Mouse (Mus musculus) CD4-positive, CD25-positive, alpha-beta regulatory T cell, adult 2 months (primary cell): ENCODE data around the gene Cmya5.
"Not testable (repeated sequence)": the region's sequence is repeated elsewhere in the genome, so short reads cannot be mapped to it uniquely, and the experiment has no call there.

Source experiments
- DNase-seq: peaks from one replicate; pipeline ENCODE4 v3.0.0-alpha.2; 2012; ENCODE audit warnings: low read depth, low spot score

Cmya5 gene

DNA sequence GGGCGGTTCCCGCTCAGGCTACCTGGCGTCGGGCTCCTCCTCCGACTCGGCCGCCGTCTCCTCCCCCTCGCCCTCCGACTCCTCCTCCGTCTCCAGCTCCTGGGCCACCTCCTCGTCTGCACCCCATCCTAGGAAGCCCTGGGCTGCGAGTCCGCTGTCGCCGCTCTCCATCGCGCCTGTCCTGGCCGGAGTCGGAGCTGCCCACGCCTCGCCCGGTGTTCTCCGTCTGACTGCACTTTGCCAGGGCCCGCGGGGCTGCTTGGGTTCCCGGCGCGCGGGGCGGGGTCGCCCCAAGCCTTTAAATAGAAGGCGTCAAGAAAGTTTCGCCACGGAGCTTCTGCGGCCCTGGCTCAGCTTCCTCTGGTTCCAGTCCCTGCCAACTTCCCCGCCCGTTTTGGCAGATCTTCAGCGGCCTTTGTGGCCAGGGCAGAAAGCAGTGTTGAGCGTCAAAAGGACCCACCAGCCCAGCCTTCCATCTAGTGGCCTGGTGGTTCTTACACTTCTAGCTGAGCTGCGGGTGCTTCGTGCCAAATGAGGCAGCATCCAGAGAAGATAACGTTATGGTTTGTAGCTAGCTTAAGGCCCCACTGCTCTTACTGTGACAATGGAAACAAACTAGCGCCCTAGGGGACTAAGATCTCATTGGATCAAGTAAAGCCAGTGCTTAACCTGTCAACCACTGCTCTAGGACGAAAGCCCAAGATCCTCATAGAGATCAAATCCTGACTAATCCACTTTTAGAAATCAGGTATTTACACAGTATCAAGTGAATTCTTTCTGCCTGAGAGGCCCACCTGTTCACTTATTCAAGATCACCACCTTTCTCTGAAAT is at the start of gene Cmya5:
TSS of gene Cmya5 (minus strand) at position 389 of the 832 bp plus-strand sequence.
- peak; percentile 57 for DNase-seq

DNA sequence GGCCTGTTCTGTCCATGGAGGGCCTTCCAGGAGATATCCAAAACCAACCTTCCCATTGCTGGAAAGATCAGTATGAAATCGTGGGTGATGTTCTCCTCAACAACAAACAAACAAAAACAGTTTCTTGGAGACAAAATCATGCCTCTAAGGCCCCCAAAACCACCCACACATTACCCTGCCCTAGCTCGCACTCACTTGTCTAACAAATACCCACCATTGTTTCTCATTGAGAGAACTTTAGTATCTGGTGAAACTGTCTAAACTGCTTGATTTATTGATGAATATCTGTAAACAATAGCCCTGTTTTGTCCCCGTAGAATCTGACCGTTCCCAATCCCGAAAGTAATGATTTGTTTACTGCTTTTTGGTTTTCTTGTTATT is 48.1 kb upstream of the Cmya5 start:
- no peak for DNase-seq

DNA sequence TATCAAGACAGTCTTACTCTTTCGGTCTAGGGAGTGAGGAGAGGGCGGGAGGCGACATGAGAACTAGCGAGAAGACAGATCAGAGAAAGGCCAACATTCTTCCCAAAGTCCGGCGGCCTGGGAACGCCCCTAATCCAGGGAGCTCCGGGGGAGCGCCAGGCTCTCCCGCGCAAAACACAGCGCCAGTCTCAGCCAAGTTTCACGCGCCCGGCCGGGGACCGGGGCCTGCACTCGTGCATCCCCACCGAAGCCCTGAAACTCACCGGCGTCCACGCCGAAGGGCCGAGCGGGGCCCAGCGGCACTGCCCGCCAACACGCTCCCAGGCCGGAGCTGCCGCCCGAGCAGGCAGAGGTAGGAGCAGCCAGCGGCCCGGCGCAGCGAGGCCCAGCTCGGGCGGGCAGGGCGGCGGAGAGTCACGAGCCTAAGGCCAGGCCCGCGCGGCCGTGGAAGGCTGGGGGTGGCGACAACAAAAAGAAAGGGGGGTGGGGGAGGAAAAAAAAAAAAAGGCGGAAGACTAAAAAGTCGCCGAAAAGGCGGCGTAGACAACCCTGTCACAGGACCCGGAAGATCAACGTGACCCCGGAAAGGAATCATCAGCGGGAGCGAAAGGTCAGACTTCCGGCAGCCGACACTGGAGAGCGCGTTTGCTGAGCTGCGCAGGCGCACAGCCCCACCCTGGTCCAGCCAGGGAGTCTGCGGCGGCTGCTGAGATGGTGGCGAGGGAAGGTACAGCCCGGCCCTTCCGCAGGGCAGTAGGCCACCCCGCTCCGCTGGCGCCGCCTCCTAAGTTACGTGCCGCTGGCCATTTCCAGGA is 47.5 kb upstream of the Cmya5 start, which contains the start of gene Tent2:
TSS of gene Tent2 (minus strand) at position 555 of the 815 bp plus-strand sequence.
- DNase-seq = peak; percentile 96

DNA sequence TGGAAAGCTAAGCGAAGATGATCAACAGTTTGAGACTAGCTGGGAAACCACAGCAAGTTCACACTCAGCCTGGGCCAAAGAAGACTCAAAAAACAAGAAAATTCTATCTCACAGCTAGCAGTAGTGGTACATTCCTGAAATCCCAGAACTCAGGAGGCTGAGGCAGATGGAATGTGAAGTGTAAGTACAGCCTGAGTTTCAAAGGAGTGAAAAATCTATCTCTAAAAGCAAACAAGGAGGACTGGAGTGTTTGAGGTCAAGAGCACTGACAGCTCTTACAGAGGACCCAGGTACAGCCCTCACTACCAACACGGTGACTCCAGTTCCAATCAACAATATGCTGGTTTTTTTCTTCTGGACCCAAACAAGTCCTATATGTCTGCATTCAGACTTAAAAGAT is 44.9 kb upstream of the Cmya5 start:
- DNase-seq = no peak

DNA sequence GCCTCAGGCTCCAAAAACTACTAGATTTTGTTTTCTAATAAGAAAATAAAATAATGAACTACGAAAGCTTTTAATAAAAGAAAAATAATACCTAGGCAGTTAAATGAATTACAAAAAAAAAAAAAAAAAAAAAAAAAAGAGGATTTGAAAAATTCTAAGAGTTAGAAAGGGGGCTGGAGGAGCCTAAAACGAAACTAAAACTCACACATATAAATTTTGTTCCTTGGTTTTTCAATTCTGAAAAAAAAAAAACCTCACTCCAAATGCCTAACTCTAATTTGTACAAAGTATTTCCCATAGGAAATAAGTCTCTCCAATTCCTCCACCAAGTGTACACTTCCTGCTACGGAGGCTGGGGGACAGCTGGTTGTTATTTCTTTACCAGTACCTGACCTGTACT is 44.2 kb upstream of the Cmya5 start:
- no peak for DNase-seq

DNA sequence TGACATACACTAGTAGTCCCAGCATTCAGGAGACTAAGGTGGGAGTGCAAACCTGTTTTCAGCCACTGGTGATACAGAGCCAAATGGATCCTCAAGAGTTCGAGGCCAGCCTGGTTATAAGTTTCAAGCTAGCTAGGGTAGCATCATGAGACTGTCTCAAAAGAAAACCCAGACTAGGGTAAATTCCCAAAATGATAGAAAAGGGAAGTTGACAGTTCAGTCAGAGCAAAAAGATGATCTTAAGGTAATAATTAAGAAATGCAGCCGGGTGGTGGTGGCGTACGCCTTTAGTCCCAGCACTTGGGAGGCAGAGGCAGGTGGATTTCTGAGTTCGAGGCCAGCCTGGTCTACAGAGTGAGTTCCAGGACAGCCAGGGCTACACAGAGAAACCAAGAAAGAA is 43.3 kb upstream of the Cmya5 start:
- not testable (repeated sequence) for DNase-seq

DNA sequence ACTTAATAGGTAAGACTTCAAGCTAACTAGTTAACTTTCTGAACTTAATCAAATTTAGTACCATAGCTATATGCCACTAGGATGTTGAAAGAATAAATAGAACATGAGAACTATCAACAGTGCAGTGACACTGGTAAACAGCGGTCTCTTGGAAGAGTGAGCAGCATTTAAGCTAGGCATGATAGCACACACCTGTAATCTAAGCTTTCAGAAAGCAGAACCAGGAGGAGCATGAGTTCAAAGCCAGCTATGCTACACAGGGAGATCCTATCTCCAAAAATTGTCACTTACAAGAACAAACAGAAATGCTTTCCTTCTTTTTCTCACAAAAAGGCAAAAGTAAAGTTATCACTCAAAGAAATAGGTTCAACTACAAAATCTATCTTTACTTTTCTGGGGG is 35.8 kb upstream of the Cmya5 start:
- DNase-seq = no peak

DNA sequence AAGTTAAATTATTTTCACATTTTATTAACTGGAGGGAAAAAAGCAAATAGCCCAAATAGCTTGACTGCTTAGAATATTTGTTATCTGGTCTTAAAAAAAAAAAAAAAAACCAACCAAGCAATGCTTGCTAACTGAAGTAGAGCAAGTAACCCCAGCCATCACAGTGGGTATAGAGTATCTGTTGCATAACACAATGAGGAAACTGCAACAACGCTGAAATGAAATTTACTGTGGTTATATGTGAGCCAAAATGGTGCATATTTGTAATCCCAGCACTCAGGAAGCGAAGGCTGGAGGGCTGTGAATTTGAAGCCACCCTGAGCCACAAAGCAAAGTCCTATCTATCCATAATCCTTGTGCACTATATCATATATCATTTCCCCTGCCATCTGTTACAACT is 35.0 kb upstream of the Cmya5 start:
- DNase-seq = no peak

DNA sequence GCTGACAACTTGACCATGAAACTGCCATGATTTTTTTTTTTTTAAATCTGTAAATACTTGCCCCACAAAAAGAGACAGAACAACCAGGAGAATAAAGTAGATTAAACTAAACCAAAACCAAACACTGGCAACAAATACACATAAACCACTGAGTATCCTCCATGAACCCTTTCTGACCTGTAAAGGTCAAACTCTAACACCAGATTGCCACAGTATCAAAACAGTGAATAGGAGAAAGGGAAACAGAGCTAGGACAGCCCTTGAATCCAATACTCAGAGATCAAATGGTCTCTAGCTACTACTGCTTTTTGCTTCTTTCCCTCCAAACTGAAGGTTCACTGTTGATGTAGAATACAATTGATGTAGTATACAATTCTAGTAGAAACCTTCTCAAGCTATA is 33.0 kb upstream of the Cmya5 start:
- no peak for DNase-seq

DNA sequence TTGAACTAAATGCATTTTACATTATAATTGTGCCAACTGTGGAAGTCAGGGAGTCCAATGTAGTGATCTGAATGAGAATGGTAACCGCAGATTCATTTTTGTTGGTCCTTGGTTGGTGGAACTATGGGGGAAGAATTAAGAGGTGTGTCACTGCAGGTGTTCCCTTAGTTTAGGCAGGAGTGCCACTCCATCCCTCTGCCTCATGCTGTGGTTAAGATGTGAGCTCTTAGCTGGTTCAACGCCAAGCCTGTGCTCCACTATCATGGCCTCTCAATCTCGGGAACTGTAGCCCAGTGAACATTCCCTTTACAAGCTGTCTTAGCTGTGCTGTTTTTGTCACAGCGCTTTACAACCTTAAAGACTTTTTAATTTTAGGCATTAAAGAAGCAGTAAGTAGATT is 18.8 kb upstream of the Cmya5 start:
- no peak for DNase-seq

DNA sequence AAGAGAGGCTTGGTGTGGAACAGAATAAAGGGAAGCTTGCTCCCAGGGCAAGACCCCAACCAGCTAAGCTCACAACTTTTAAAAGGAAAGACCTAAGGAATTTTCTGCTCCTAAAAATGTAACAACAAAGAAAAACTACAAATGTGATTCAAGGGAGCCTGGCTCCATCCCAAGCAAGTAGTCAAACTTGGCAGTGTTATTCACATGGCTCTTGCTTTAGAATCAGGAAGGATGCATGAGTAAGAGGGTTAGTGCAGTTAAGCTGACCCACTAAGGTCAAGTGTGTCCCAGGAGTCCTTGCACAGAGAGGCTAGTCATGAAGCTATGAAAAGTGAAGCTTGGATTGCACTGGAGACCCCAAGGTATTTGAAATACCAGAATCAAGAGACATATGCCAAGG is 17.9 kb upstream of the Cmya5 start:
- DNase-seq = no peak

DNA sequence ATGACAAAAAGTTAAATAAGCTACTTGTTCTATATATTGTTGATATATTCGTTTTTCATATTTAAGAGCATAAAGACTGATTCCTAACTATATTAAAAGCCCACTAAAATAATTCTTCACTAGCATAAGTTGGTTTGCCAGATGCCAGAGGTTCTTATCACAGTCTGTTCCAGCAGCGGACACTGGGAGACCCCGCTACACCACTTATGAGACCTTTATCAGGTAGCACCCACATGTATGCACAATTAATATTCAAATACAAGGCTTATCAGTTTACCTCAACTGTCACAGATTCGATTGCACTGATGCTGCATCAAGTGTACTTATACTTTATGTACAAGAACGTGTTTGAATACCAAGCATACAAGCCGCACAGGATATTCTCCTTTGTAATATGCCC is 13.7 kb upstream of the Cmya5 start:
- DNase-seq = no peak

DNA sequence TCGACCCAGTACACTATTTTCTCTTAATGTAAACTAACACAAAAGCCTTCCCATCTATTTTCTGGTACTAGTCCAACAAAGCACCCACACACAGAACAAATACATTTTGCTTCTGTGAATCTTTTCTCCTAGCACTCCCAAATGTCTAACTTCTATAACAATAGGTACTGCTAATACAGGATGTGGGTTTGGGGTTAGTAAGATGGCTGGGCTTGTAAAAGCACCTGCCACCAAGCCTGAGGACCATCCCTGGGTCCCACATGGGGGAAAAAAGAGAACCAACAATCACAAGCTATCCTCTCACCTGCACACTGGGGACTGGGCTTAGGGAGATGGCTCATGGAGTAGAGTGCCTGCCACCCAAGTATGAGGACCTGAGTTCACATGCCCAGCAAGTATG is 8.8 kb upstream of the Cmya5 start:
- peak; percentile 22 for DNase-seq

DNA sequence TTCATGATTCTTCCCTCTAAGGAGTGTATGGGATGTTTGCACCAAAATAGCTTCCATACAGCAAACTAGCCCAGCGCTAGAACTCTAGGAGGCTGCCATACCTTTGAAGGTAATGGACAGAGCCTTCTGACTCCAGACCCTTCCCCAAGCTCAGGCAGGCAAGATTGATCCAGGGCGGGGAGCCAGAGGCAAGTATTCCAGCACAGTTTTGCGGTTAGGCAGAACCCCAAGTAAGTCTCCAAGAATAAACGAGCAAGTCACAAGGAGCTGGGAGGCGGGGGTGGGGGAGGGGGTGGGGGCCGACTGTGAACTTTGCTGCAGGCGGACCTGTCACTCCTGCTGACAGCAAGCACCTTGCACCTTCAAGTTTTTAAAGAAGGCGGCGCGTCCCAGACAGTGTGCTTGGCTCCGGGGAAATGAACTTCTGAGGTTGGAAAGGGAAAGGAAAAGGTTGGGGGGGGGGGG is 673 bp downstream of the Cmya5 start:
- no peak for DNase-seq

DNA sequence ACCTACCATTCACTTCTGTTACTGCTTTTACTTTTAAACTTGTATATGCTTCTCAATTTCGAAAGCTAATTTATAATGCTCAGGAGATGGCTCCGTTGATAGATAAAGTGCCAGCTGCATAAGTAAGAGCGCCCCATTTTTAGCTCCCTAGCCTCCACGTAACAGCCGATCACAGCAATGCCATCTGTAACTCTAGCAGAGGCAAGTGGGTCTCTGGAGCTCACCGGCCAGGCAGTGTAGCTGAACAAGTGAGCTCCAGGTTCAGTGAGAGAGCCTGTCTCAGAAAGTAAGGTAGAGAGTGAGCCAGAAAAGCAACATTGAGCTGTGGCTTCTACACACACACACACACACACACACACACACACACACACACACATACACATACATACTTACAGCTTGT is 3.3 kb downstream of the Cmya5 start:
- no peak for DNase-seq

DNA sequence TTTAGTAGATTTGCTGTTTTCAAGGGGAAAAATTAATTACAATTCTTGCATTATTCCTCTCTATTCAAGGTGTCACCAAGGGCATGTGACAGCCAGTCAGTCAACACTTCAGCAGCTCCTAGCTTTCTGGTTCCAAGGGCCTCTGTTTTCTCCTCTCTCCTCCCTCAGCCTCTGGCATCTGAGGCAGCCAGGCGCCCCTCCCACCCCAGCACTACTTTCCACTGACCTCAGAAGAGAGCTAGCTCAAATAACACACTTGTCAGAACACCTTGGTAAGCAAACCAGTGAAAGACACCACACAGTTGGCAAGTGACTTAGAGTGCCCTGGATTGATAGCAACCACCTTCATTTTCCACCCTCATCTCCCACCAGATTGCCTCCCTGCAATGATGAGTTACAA is 6.5 kb downstream of the Cmya5 start:
- no peak for DNase-seq

DNA sequence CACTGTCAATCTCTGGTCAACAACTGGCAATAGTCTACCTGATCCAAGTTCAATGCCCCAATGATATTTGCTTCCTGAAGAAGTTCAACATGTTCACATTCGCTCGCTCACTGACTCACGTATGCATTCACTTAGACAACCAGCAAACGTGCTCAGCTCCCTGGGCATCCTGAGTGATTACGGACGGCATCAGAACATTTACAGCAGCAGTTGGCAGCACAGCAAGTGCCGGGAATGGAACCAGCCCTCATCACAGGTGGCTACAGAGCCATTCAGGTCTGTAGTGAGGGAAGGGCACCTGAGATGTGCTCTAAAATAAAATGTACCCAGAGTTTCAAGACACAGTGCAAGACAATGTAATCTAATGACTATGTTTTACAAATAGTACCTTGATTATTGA is 7.4 kb downstream of the Cmya5 start:
- DNase-seq = no peak

DNA sequence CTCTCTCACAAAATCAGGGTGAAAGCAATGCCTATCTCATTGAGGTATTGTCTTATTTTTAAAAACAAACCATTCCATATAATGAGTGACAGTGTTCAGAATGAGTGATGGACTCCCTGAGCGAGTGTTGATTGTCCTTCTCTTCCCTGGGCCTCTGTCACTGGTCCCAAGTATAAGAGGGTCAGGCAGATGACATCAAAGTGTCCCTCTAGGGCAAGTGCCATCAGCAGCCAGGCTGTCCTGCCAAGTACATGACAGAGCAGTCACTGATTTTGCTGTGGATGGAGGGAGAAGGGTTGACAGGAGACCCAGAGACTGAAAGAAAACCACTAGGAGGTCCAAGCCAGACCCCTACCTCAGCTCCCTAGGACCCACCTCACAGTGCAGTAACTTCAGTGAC is 8.3 kb downstream of the Cmya5 start:
- DNase-seq = no peak

DNA sequence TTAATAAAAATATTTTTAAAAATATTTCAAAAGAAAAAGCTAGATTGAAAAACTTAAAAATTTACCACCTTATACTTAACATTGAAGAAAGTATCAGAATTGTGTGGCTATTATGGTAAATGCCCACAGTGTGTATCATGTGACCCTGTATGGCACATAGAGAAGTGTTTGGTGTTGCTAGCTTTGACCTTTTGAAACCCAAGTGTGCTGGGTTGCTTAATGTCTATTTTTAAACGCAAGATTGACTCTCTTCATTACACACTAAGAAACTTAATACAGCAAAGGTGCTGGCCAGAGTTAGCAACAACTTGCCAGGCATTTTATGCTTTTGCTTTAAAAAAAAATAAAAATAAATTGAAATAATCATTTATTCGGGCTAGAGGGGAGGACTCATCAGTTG is 9.0 kb downstream of the Cmya5 start:
- DNase-seq = no peak

DNA sequence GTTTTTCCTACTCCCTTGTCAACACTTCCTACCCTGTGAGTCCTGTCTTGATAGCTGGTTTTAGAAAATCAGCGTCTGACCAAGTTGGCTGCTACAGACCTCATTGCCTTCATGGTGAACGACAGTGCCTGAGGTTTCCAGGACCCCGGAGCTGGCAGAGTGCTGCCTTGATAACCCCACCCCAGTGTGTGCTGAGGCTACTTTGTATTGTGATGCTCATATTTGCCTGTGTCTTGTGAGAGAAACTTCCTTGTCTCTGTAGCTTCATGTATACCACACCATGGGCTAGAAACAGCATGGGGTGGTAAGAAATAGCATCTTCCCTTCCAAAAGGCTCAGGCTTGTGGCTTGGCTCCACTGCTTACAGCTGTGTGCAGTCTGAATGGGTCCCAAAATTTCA is 13.8 kb downstream of the Cmya5 start:
- no peak for DNase-seq

DNA sequence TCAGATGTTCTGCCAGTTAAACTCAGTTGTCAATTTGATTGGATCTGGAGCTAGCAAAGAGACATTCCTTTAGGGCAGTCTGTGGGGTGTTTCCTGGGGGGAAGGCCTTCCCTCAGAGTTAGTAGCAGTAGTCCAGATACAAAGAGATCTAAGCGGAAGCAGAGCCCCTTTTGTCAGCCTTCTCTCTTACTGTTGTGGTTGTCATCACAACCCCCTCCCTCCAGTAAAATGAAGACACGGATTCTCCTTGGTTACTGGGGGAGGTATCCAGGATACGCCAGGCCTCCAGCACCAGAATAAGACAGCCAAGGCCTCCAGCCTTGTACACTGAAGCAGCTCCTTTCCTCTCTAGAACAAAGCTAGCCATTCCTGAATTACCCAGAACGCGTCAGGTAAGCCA is 15.6 kb downstream of the Cmya5 start:
- DNase-seq = no peak

DNA sequence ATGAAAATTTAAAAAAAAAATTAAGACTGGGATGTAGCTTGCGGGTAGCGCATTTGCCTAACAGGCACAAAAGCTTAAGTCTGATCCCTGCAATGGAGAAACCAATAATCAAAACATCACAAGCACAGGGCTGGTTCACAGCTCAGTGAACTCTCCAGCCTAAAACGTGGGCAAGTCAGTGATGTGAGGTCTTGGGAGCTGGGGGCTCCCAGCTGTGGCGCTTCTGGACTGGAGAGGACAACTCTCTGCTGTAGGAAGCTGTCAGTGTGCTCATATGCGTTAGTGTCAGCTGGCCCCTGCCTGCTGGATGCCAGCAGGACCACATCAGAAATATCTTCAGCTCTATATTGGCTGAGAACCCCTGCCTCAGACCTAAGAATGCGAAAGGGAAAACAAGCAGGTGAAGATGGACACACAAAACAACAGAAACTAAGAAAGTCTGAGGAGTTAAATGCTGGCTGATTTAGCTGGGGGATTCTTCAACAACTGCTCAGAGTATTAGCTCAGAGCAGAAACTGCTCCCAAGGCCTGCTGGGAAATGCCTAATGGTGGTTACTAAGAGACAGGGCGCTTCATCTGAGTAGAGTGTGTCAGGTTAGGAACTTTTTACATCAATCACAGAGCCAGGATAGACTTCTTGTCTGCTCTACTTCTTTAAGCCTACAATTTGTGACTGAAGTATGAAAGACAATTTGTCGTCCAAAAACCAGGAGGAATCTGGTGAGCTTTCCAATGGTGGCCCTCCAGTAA is 16.2 kb downstream of the Cmya5 start:
- DNase-seq = no peak
